Mouse (Mus musculus) heart, embryonic 11.5 days (tissue): Measurements from ENCODE around the gene Mpp2. TPM values are rescaled to one million over a fixed set of nuclear protein-coding genes. Genes with fewer than 3 reads are reported as not detected.
A peak's percentile ranks its signal among the peaks of the same experiment; 100 is the strongest.

Source experiments
- ATAC-seq: fragments of 200-750 bp; cut with Nextera tagmentation; replicated peaks from 2 replicates; pipeline ENCODE4 v1.8.0; 2017; ENCODE audit warnings: moderate library complexity; ENCODE audit not compliant: insufficient number of reproducible peaks, low FRiP score, low TSS enrichment
- H3K27ac ChIP-seq: fragments of 300-500 bp; sonication (generic); 2 replicates; pipeline ENCODE4 v1.5.1; 2014; ENCODE audit warnings: mild to moderate bottlenecking, low read depth, low read length
- H3K27me3 ChIP-seq: fragments of 300-500 bp; sonication (generic); 2 replicates; pipeline ENCODE4 v1.6.1; 2014; ENCODE audit warnings: mild to moderate bottlenecking, low read length, mixed read lengths; ENCODE audit not compliant: control insufficient read depth, insufficient read depth
- H3K36me3 ChIP-seq: fragments of 300-500 bp; sonication (generic); 2 replicates; pipeline ENCODE4 v1.6.1; 2014; ENCODE audit warnings: mild to moderate bottlenecking, low read length, moderate library complexity, mixed read lengths; ENCODE audit not compliant: control insufficient read depth, insufficient read depth
- H3K4me1 ChIP-seq: fragments of 300-500 bp; sonication (generic); 2 replicates; pipeline ENCODE4 v1.6.1; 2014; ENCODE audit warnings: low read length; ENCODE audit not compliant: control insufficient read depth, insufficient read depth
- H3K4me2 ChIP-seq: fragments of 300-500 bp; sonication (generic); 2 replicates; pipeline ENCODE4 v1.6.1; 2014; ENCODE audit warnings: mild to moderate bottlenecking, moderate library complexity
- H3K4me3 ChIP-seq: fragments of 300-500 bp; sonication (generic); 2 replicates; pipeline ENCODE4 v1.5.1; 2014; ENCODE audit warnings: low read depth, low read length
- H3K9ac ChIP-seq: fragments of 300-500 bp; sonication (generic); 2 replicates; pipeline ENCODE4 v1.6.1; 2014; ENCODE audit warnings: mild to moderate bottlenecking, low read depth, low read length, moderate library complexity
- H3K9me3 ChIP-seq: fragments of 300-500 bp; sonication (generic); replicated peaks from 2 replicates; pipeline ENCODE4 v1.6.1; 2016; ENCODE audit warnings: low read length; ENCODE audit not compliant: control insufficient read depth
- WGBS: fragments of 180-500 bp; shearing (Covaris S2); extraction: QIAGEN DNeasy Blood & Tissue Kit; methylation state at CpG from one replicate; pipeline ENCODE4 v1.1.7; 2014; ENCODE audit not compliant: insufficient replicate concordance; 5-methylcytosine and 5-hydroxymethylcytosine counted together
- polyA plus RNA-seq: library from polyadenylated mRNA; unstranded; fragments of >200 nt; fragmentation: Nextera tagmentation; extraction: Ambion mirVana; gene quantifications from 2 replicates; pipeline ENCODE4 v1.2.1, GENCODE M21; 2014

Gene Mpp2
- polyA plus RNA-seq, 1 experiment from 2014 or later, result 9.7 TPM

- Histone ChIP-seq H3K4me1 (peaks cover 6% of the 10 kb centered on the region), H3K27ac (no peak overlapping the region), H3K36me3 (no peaks in the 10 kb centered on the region), H3K9me3 (no peaks in the 10 kb centered on the region), H3K9ac (no peak overlapping the region), H3K4me3 (no peak overlapping the region), H3K4me2 (peak overlapping the region; percentile 16; the same call in 1 of the 2 replicates), H3K27me3 (peaks cover 46% of the 10 kb centered on the region)
- ATAC-seq, result no peak
- 14% methylated on average over 17 of the region's 17 CpGs for WGBS
These were observed 14.4 kb upstream of the Mpp2 start for GRCm38 (mm10) chr11:102102485-102103258.

- Histone ChIP-seq H3K4me2 (no peak within 1 kb of the TSS), H3K27me3 (peaks cover 32% of the 10 kb centered on the region)
- WGBS, result 79% methylated on average over 4 of the region's 4 CpGs
These were observed 12.9 kb upstream of the Mpp2 start, which contains the start of gene Ppy for GRCm38 (mm10) chr11:102101219-102101618. Gene Ppy, minus strand, starts transcription at chr11:102101319.

GRCm38 (mm10) chr11:102096887-102097391 is 8.6 kb upstream of the Mpp2 start:
- ATAC-seq, result peak; percentile 86
- Histone ChIP-seq H3K27ac (no peak overlapping the region), H3K36me3 (no peaks in the 10 kb centered on the region), H3K4me3 (peak overlapping the region; percentile 25), H3K27me3 (peaks cover 7% of the 10 kb centered on the region; the same call in 1 of the 2 replicates), H3K9ac (peak overlapping the region; percentile 43; the same call in 1 of the 2 replicates), H3K4me1 (peaks cover 19% of the 10 kb centered on the region), H3K9me3 (no peaks in the 10 kb centered on the region), H3K4me2 (peak overlapping the region; percentile 61)
- 4% methylated on average over 17 of the region's 18 CpGs for WGBS

More at GRCm38 (mm10) chr11:102101219-102101618, 12.9 kb upstream of the Mpp2 start, which contains the start of gene Ppy:
- H3K9me3 ChIP-seq, result no peaks in the 10 kb centered on the region
- H3K27ac ChIP-seq, result no peak within 1 kb of the TSS
- ATAC-seq, result no peak
- H3K4me3 ChIP-seq, result no peak within 1 kb of the TSS
- no peaks in the 10 kb centered on the region for H3K36me3 ChIP-seq
- H3K4me1 ChIP-seq, result peaks cover 7% of the 10 kb centered on the region
- no peak within 1 kb of the TSS for H3K9ac ChIP-seq

- peak overlapping the region; percentile 43; the same call in 1 of the 2 replicates for H3K9ac ChIP-seq
- peaks cover 19% of the 10 kb centered on the region for H3K4me1 ChIP-seq
- H3K36me3 ChIP-seq, result no peaks in the 10 kb centered on the region
- no peak overlapping the region for H3K27ac ChIP-seq
- 73% methylated on average over 5 of the region's 5 CpGs for WGBS
- H3K27me3 ChIP-seq, result peaks cover 4% of the 10 kb centered on the region; the same call in 1 of the 2 replicates
- H3K4me2 ChIP-seq, result peak overlapping the region; percentile 61
- ATAC-seq, result 0 out of 2 replicates have a peak, but pooled peaks have one; percentile 16
- peak overlapping the region; percentile 25; the same call in 1 of the 2 replicates for H3K4me3 ChIP-seq
- no peaks in the 10 kb centered on the region for H3K9me3 ChIP-seq
These were observed 8.1 kb upstream of the Mpp2 start for GRCm38 (mm10) chr11:102096446-102096845.

- H3K4me3 ChIP-seq, result no peak overlapping the region
- no peak overlapping the region for H3K4me2 ChIP-seq
- H3K27ac ChIP-seq, result no peak overlapping the region
- H3K9me3 ChIP-seq, result no peaks in the 10 kb centered on the region
- 59% methylated on average over 3 of the region's 3 CpGs for WGBS
- no peaks in the 10 kb centered on the region for H3K36me3 ChIP-seq
- 0 out of 2 replicates have a peak, but pooled peaks cover 4% of the 10 kb centered on the region for H3K27me3 ChIP-seq
- ATAC-seq, result no peak
- peaks cover 19% of the 10 kb centered on the region for H3K4me1 ChIP-seq
- no peak overlapping the region for H3K9ac ChIP-seq
These were observed 7.4 kb upstream of the Mpp2 start for GRCm38 (mm10) chr11:102095676-102096075.

GRCm38 (mm10) chr11:102089088-102089808 is 933 bp upstream of the Mpp2 start:
- Histone ChIP-seq H3K9me3 (no peaks in the 10 kb centered on the region), H3K9ac (peak overlapping the region; percentile 72), H3K27ac (peak overlapping the region; percentile 89), H3K4me3 (peak overlapping the region; percentile 80), H3K4me2 (peak overlapping the region; percentile 91), H3K27me3 (no peaks in the 10 kb centered on the region), H3K4me1 (peaks cover 13% of the 10 kb centered on the region), H3K36me3 (peaks cover 4% of the 10 kb centered on the region; the same call in 1 of the 2 replicates)
- WGBS, result under 1% methylated on average over 20 of the region's 20 CpGs
- ATAC-seq, result peak; percentile 75

GRCm38 (mm10) chr11:102087081-102087751 is 1.1 kb downstream of the Mpp2 start:
- Histone ChIP-seq H3K4me1 (peaks cover 15% of the 10 kb centered on the region), H3K27me3 (no peaks in the 10 kb centered on the region), H3K9me3 (no peaks in the 10 kb centered on the region; the same call in none of the 2 replicates), H3K27ac (peak overlapping the region; percentile 89), H3K9ac (peak overlapping the region; percentile 80), H3K4me3 (peak overlapping the region; percentile 80), H3K36me3 (peaks cover 4% of the 10 kb centered on the region; the same call in 1 of the 2 replicates), H3K4me2 (peak overlapping the region; percentile 91)
- ATAC-seq, result peak; percentile 64
- WGBS, result under 1% methylated on average over 39 of the region's 39 CpGs

GRCm38 (mm10) chr11:102086331-102086730 is 2.0 kb downstream of the Mpp2 start:
- H3K9ac ChIP-seq, result no peak overlapping the region
- H3K4me1 ChIP-seq, result peaks cover 18% of the 10 kb centered on the region

More at GRCm38 (mm10) chr11:102086331-102086730, 2.0 kb downstream of the Mpp2 start:
- Histone ChIP-seq H3K4me2 (peak overlapping the region; percentile 91), H3K36me3 (peaks cover 4% of the 10 kb centered on the region; the same call in 1 of the 2 replicates), H3K4me3 (peak overlapping the region; percentile 80), H3K27ac (0 out of 2 replicates have a peak overlapping the region, but pooled peaks have one; percentile 15), H3K9me3 (no peaks in the 10 kb centered on the region; the same call in none of the 2 replicates), H3K27me3 (no peaks in the 10 kb centered on the region)
- no peak for ATAC-seq
- 22% methylated on average over 3 of the region's 3 CpGs for WGBS
